Mouse (Mus musculus) forelimb bud, embryonic 11.5 days (tissue): ENCODE measurements around the gene Paip2b.
"Not testable (repeated sequence)": the region's sequence is repeated elsewhere in the genome, so short reads cannot be mapped to it uniquely, and the experiment has no call there.

ENCODE experiments used
- DNase-seq: peaks from one replicate; pipeline ENCODE4 v3.0.0-alpha.2; 2012; ENCODE audit warnings: low read depth, low spot score

Gene Paip2b

DNA sequence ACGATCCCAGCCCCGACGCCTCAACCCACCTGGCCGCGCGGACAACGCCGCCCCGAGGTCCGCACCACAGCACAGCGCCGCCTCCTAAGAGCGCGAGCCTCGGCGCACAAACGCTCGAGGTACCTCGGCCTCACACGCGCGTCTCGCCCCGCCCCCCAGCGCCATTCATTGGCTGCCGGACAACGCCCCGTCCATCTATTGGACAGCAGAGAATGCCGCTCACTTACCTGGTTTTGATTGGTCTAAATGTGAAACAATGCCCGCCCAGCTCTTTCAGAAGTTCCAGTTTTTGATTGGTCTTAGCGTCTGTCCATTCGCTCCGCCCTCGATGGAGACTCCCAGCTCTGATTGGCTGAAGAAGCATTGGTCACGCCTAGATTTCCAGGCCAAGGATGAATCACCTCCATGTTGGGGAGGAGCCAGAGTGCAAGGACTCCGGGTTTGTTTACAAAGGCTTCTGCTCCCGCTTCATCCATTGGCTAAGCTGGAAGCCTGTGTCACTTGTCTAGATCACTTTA lies at the start of gene Paip2b:
Gene Paip2b (minus strand): TSS at position 136 of the 518 bp plus-strand sequence.
- DNase-seq: peak; percentile 100

DNA sequence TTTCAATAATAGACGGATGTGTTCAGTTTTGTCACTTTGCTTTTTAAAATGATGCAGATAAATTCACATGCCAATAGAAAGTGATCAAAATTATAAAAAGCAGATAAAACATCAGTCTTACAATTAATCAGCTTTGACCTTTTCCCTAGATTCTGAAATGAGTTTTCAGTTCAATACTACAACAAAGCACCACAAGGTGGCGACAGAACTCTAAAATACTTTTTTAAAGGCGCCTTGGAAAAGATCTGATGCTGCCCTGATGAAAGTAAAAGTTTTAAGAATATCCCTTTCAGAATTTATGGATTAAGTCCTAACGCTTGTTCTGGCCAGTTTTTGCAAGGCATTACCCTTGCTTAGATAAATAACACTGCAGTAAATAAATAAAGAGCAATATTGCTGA lies 48.3 kb upstream of the Paip2b start:
- DNase-seq: peak; percentile 54

DNA sequence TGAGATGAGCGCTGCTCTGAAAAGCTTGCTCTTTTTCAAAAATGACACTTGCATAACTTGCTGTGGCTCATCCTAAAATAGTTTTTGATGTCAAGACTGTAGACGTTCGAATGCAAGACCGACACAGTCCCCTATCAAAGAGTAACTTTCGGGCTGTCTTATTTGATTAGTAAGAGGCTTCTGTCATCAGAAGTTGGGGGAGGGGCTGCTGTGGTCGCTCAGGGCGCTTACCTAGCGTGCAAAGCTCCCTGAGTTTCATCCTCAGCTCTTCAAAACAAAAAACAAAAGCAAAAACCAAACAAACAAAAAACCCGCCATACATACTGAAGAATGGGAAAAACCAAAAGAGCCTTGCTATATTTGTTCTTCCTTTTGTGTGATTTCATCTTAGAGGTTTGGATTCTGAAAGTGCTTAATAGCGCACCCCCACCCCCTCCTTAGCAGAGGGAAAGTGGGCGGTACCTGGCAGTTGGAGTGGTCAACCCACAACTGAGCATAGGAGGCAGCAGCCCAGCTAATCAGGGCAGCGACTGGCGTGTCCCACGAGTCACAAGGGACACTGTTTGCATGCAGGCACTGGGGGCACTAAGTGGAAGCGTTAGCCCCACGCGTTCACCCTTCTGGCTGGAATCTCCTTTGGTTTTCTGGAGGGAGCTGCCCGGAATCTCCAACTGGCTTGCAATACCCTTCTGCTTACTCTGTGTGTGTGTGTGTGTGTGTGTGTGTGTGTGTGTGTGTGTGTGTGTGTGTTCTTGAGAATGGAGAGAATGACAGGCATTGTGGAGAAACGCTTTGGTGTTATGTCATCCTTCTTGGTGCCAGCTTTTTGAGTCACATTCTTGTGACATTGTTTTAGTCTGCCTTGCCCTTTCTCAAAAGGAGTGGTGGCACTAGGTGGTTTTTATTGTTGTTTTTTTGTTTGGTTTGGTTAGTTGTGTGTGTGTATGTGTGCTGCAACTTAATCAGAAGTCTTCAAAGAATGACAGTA lies 36.4 kb upstream of the Paip2b start:
- peak; percentile 12 for DNase-seq

DNA sequence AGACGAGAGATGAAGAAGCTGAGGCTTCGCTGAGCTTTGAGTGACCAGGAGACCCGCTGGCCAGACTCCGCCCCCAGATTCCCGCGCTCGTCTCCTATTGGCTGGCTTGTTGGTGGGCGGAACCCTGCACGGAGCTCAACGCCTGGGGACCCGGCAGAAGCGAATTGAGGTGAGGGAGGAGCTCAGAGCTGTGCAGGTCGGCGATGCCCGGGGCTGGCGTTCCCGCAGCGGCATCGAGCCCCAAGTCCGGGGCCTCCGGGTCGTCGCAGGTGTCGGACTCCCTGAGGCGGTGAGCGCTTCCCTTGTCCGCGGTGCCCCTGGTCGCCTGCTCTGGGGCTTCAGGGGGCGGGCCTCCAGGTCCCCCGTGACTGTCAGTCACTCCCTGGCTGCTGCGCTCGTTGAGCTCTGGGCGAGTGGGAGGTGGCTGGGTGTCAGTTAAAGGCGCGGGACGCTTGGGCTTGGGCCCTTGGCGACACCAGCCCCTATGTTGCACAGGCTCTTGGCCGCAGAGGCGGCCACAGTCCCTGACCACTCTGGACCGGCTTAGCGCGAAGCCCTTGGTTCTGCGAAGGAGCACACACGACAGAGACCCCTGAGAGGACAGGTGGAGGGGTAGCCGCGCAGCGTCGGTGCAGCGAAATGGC lies 35.5 kb upstream of the Paip2b start, which contains the start of gene Zfp638:
Gene Zfp638 (plus strand): TSS at position 156 of the 644 bp plus-strand sequence.
- peak; percentile 86 for DNase-seq

DNA sequence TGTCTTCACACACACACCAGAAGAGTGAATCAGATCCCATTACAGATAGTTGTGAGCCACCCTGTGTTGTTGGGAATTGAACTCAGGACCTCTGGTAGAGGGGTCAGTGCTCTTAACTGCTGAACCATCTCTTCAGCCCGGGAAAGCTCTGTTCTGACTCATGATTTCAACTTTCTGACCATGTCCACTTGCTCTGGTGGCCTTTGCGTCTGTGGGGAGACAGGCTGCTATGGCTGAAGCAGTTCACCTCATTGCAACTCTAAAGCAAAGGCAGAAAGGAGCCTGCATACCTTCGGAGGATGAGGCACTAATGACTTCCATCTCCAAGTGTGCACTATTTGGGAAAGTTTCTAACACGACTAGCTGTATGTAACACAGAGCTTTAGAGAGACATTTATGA lies 34.9 kb upstream of the Paip2b start:
- no peak for DNase-seq

DNA sequence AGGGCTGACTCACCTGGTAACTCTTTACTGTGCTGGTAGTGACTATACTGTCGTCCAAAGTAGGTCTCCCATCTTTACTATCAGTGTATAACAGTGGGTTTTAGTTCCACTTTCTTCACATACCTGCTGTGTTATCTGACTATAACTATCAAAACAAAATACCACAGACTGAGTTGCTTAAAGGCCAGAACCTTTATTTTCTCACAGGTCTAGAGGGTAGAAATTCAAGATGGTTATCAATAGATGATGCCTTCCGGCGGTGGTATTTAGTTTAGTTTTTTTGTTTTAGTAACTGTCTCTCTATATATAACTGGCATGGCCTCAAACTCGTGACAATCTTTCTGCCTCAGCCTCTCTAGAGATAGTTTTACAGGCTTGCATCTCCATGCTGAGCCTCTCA lies 32.0 kb upstream of the Paip2b start:
- no peak for DNase-seq

DNA sequence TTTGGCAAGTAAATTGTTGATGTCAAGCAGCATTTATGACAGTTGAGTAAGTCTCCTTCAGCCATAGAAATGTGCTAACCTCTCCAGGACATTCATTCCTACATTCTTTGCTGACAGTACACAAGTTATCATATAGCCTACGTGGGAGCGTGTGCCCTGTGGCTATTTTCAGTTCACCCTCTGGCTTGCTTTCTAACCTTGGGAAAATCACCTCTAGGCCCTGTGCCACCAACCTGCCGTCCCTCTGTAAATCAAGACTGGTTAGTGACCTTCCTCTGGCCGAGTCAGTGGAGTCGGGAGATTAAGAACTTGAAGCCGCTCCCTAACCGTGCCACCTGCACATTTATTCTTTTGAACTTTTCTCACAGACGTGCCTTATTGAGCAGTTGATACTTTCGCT lies 28.5 kb upstream of the Paip2b start:
- no peak for DNase-seq

DNA sequence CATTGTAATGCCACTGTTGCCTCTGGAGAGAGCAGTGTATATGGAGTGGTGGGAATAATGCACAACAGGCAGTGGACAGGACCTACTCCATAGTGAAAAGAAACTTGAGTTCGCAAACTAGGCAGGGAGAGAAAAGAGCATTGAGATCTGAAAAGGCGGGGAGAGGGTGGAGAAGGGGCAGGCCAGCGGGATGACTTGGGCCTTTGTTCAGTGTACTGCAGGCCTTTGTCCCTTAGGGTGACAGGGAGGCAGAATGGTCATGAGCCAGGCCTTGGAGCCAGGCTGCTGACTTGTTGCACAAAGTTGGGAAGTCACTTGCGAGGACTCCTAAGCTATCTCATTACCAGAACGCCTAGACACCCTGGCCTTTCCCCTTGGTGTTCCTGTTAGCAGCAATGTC lies 25.9 kb upstream of the Paip2b start:
- no peak for DNase-seq

DNA sequence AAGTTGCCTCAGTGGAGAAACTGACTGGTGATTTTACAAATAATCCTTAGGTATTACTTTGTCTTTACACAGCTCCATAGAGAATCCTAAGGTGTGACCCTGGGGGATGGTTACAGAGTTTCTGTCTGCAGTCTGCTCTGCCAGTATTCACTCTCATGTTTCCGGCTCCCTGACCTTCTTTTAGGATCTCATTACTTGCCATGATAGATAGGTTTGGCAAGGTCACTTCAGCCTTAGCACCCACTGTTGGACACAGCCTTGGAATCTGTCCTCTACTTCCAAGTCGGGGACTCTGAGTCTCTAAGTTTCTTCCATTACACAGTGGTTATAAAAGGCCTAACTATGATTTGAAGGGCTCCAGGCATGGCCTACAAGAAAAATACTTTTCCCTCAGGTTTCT lies 17.9 kb upstream of the Paip2b start:
- DNase-seq: no peak

DNA sequence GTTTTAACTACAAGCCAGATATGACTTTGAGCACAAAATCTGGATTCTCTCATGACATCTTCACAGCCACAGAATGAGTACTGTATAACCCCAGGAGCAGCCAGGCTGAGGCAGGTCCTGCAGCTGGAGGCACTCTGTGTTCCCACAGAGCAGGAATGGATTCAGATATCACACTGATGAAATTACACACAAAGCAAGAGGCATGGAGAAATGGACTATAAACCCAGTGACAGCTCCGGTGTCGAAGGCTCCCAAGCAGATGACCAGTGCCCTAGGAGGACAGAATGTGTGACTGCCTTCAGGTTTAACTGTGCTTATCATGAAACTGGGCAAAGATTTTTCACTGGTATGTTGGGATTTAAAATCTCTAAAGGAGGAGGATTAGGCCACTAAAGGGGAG lies 14.6 kb upstream of the Paip2b start:
- DNase-seq: no peak

DNA sequence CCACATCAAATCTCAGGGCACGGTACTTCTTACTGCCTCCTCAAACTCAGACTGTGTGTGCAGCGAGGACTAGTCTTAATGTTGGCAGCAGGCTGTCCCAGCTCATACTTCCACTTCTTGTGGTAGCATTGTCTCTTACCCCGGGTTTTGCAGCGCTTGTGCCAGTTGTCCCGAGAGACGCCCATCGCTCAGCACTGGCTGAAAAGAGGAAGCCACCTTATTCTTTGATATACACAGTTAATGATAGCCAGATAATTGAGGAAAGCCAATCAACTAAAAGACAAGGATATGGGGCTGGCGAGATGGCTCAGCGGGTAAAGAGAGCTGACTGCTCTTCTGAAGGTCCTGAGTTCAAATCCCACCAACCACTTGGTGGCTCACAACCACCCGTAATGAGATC lies 13.4 kb upstream of the Paip2b start:
- no peak for DNase-seq

DNA sequence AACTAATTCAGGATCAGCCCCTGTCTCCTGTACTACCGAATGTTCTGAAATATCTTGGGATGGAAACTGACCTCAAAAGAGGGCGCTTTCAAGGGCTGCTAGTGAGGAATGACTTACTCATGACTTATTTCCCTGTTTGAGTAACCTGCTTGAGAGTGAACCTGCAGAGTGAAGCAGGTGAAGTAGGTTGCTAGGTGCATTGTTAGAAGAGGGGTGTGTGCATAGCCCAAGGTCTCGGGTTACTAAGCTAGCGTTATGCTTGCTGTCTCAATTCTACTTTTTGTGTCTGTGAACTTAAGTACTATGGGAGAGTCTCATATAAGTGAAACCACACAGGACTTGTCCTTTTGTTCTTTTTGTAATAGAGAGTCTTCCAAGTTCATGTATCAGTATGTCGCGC lies 8.5 kb upstream of the Paip2b start:
- DNase-seq: no peak

DNA sequence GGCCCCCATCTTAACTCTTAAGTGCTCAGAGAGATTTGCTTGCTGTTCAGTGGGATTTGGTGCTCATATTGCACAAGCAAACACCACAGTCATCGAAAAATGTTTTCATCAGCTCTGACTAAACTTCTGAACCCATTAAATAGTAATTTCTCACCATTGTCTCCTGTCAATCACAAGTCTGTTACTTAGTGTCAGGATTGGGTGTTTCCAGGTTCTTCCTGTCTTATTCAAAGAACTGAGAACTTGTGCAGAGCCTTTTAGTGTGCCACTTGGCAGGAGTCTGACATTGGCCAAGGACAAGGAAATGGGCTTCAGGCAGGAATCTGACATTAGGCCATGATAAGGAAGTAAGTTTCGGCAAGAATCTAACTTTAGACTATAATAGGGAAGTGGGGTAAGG lies 6.5 kb upstream of the Paip2b start:
- no peak for DNase-seq

DNA sequence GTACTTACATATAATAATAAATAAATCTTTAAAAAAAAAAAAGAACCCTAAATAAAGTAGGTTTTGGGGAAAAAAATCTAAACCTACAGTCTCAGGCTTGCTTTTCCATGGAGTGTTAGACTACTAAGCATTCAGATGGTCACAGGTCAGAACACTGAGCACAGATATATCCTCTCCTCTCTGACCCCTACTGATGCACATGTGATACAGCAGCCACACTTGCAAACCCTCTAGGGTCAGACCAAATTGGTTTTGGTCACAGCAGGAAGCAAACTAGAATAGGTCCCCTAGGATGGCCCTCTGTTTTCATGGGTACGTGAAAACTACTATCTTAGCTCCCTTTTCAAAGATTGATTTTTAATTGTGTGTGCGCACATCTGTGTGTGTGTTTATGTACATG lies 5.3 kb upstream of the Paip2b start:
- no peak for DNase-seq

DNA sequence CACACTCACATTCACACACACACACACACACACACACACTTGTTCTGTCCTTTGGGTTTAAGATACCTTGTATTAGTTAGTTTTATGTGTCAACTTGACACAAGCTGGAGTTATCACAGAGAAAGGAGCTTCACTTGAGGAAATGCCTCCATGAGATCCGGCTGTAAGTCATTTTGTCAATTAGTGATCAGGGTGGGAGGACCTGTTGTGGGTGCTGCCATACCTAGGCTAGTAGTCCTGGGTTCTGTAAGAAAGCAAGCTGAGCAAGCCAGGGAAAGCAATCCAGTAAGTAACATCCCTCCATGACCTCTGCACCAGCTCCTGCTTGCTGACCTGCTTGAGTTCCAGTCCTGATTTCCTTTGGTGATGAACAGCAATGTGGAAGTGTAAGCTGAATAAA lies 852 bp upstream of the Paip2b start:
- DNase-seq: not testable (repeated sequence)

DNA sequence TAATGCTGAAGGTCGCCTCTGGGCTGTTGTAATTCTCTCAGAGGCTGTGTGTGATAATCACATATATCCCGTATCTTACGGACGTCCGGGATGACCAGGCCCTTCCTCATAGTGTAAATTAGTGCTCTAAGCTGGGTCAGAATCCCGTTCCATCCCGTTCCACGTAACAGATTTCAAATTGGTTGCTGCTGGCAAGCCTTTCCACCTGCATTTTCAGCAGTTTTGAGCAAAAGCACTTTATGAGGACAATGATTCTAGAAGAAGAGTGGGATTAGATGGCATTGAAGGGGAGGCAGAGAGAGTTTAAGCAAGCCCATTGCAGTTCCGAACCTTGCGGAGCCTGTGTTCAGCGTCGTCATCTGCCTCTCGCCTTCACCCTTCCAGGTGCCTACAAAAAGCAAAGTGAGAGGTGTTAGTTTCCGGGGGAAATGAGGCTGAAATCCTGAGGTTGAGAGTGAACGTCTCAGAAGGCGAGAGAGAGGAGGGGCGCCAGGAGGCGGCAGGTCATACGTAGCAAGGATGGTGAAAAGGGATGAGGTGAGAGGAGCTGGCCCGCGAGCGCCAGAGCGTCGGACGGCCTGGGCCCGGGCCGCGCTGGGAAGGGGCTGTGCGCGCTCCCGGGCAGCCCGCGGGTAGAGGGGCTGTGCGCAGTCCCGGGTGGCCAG lies 468 bp downstream of the Paip2b start:
- DNase-seq: peak; percentile 52

DNA sequence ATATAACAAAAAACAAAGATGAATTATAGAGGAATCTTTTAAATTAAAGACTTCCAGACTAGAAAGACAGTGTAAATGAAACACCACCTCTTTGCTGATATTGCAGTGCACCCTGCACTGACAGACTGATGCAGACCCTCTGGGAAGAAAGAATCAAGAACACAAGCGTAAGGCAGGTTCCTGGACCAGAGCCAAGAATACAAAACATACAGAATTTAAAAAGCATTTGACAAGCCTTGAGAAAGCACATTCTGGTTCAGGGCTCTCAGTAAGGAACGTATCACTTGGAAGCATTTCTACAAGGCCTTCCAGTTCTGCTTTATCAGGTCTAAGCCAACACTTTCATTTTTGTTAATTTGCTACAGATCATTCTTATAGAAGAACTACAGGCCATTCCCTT lies 9.7 kb downstream of the Paip2b start:
- no peak for DNase-seq

DNA sequence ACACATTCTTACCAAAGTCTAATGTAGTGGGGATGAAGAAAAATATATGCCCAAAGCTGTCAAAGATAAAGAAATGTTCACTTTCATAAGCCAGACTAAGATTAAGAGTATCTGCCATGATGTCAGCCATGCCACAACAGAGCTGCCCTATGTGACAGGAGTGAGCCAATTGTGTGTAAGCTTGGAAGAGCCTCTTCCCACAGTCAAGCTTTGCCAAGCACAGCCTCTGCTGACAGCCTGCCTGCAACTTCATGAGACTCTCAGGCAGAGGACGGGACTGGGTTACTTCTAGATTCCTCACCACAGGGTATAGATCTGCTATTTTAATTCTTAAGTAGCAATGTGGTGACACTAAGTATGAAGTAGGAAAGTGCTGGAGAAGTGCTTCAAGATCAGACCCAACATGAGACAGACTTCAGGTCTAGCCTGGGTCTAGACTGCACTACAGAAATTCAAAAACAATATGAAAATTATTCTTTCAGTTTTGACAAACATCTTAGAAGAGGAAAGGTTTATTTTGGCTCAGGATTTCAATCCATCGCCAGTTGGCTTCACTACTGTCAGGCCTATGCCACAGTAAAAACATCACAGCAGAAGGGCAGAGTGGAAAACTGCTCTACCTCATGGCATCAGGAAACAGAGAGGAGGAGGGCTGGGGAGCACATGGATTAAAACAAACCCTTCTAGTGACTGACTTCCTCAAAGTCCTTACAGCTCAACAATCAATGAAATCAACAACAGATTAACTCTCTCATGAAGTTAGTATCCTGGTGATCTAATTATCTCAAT lies 10.6 kb downstream of the Paip2b start:
- DNase-seq: no peak

DNA sequence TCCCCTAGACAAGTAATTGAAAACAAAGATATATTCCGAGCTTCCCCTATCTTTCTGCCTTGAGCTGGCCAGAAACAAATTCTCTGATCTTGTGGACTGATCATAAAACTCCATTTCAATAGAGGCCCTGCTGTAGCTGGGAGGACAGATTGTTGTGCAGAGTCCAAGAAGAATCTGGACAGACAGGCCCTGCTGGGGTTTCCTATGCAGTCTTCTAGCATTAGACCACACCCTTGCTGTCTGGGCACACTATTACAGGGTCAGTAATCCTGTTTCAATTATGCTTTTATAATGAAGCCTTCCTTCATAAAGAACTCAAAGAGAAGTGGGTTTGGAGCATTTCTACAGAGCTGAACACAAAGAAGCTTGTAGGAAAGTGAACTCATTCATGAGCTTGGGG lies 12.5 kb downstream of the Paip2b start:
- DNase-seq: no peak

DNA sequence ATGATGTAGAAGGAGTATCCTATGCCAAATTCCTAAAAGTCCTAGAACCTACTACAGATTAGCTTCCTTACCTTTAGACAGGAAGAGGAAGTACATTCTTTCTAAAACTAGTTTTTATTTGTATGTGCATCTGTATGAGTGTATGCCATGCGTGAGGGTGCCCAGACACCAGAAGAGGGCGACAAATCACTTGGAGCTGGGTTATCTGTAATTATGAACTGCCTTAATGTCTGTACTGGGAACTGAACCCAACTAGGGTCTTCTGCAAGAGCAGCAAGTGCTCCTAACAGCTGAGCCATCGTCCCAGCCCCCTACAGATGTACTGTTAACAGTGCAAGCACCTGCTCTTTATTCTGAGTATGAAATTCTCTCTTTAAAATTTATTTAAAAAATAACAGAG lies 15.7 kb downstream of the Paip2b start:
- DNase-seq: no peak

DNA sequence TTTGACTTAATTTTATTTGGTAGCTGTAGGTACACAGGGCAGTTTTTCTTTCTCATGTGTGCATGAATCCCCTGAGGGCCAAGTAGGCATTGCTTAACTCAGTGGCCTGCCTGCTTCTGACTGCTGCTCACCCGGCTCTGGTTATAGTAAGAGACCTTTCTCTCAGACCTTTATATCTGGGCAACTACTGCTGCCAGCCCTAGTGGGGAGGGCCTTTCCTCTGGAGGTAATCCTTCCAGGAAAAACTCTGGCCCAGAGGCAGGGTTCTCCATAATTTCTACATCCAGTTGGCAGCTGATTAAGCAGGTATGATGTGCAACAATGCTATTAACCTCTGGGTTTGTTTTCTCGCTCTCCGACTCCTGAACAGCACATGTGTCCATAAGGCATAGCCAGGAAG lies 28.7 kb downstream of the Paip2b start:
- DNase-seq: no peak
